Mouse (Mus musculus): ENCODE measurements at regions not wholly inside any gene's neighbourhood (a gene's known extent, or its start where the extent isn't known, plus 50 kb on each side); places are given as distances from the start of the nearest gene placed in this dataset.
"Not testable (repeated sequence)": the region's sequence is repeated elsewhere in the genome, so short reads cannot be mapped to it uniquely, and the experiment has no call there.

DNA sequence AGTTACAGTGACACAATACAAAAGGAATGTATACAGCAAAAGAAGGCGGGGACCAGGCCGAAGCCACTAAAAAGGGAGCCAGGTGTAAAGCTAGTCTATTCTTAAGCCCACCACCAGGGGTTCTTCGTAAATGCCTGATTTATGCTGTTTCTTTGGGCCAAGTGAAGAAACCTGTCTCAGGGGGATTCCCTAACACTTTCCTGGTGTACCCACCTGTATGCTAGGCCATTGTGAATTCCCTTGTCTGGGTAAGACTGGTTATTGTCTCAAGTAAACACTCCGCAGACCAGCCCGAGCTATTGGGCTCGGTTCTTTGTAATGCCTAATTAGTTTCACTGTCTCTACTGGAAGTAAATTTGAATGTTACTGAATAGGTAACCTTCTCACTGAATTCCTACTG lies 722.3 kb upstream of the Impad1 start:
- not testable (repeated sequence) for H3K4me1 ChIP-seq (replicated peaks; ENCODE audit: control insufficient read depth, insufficient read depth, low read length); ATAC-seq; H3K27me3 ChIP-seq (replicated peaks; ENCODE audit: control insufficient read depth, insufficient read depth, low read length); H3K9me3 ChIP-seq (ENCODE audit: control insufficient read depth, low read length); H3K36me3 ChIP-seq (ENCODE audit: control insufficient read depth, insufficient read depth); H3K27ac ChIP-seq (ENCODE audit: low read length); H3K4me2 ChIP-seq (ENCODE audit: low read length); H3K4me3 ChIP-seq (replicated peaks; ENCODE audit: low read length); H3K9ac ChIP-seq (replicated peaks; ENCODE audit: low read depth, low read length)
- 65% methylated on average over 6 of the region's 6 CpGs for WGBS

DNA sequence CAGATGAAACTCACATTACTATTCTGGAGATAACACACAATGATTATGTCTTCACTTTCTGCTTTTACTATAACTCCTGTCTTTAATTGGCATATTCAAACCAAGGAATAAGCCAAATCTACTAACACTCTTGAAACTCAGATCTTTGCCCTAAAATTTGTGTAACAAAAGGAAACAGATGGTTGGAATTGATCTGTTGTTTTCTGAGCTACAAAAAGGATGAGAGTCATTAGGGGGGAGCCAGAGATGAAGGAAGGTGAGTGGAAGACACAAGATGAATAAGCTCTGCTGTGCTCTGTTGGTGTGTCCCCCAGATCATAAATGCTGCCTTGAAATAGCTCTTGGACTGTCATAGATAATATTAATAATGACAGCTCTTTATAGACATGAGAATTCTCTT lies 718.6 kb upstream of the Impad1 start:
- Histone ChIP-seq H3K36me3 (ENCODE audit: control insufficient read depth, insufficient read depth) (no peaks in the 10 kb centered on the region), H3K9me3 (ENCODE audit: control insufficient read depth, low read length) (no peaks in the 10 kb centered on the region), H3K27me3 (replicated peaks; ENCODE audit: control insufficient read depth, insufficient read depth, low read length) (no peaks in the 10 kb centered on the region), H3K4me1 (replicated peaks; ENCODE audit: control insufficient read depth, insufficient read depth, low read length) (no peaks in the 10 kb centered on the region), H3K27ac (ENCODE audit: low read length) (no peak overlapping the region), H3K4me2 (ENCODE audit: low read length) (no peak overlapping the region), H3K4me3 (replicated peaks; ENCODE audit: low read length) (no peak overlapping the region), H3K9ac (replicated peaks; ENCODE audit: low read depth, low read length) (no peak overlapping the region)
- no peak for ATAC-seq

DNA sequence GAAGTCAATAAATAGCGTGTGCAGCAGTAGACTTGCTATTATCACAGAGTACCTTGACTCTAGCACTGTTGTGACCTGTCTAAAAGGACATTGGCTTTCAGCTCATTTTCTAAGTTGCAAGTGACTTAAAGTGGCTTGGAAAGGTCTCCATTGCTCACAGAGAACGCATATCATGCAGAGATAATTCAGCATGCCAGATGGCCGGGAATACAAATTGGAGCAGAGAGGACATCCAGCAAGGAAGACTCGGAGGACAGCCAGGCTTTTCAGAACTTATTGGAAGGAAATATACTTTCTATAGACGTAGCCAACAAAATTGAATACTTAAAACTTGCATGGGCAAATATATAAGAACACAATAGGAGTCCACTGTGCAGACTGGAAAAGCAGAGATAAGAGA lies 716.2 kb upstream of the Impad1 start:
- ATAC-seq = no peak
- Histone ChIP-seq H3K9me3 (ENCODE audit: control insufficient read depth, low read length) (no peaks in the 10 kb centered on the region), H3K36me3 (ENCODE audit: control insufficient read depth, insufficient read depth) (no peaks in the 10 kb centered on the region), H3K27ac (ENCODE audit: low read length) (no peak overlapping the region), H3K4me2 (ENCODE audit: low read length) (no peak overlapping the region), H3K4me3 (replicated peaks; ENCODE audit: low read length) (no peak overlapping the region), H3K9ac (replicated peaks; ENCODE audit: low read depth, low read length) (no peak overlapping the region), H3K27me3 (replicated peaks; ENCODE audit: control insufficient read depth, insufficient read depth, low read length) (no peaks in the 10 kb centered on the region), H3K4me1 (replicated peaks; ENCODE audit: control insufficient read depth, insufficient read depth, low read length) (no peaks in the 10 kb centered on the region)
- 81% methylated on average over 5 of the region's 5 CpGs for WGBS

DNA sequence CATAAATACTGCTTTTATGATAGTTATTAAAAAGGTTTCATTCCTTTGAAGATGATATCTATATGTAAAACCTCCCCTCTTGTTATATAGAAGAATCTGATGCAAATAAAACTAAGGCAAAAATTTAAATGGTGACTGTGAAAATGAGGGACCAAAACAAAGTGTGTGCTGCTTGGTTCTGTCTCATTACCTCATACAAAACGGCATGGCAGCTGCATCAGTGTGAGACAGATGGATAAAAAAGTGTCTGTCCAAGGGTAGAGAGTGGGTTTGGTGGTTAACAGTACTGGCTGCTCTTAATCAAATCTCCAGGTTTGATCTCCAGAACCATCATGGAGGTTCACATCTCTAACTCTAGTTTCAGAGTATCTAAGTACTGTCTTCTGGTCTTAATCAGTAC lies 701.9 kb upstream of the Impad1 start:
- WGBS = 73% methylated on average over 1 of the region's 1 CpGs
- H3K36me3 ChIP-seq (ENCODE audit: control insufficient read depth, insufficient read depth) = no peaks in the 10 kb centered on the region
- H3K9me3 ChIP-seq (ENCODE audit: control insufficient read depth, low read length) = no peaks in the 10 kb centered on the region
- H3K9ac ChIP-seq (replicated peaks; ENCODE audit: low read depth, low read length) = no peak overlapping the region
- H3K4me1 ChIP-seq (replicated peaks; ENCODE audit: control insufficient read depth, insufficient read depth, low read length) = no peaks in the 10 kb centered on the region
- no peak for ATAC-seq
- no peak overlapping the region for H3K27ac ChIP-seq (ENCODE audit: low read length)
- H3K4me2 ChIP-seq (ENCODE audit: low read length) = no peak overlapping the region
- H3K27me3 ChIP-seq (replicated peaks; ENCODE audit: control insufficient read depth, insufficient read depth, low read length) = no peaks in the 10 kb centered on the region
- no peak overlapping the region for H3K4me3 ChIP-seq (replicated peaks; ENCODE audit: low read length)

DNA sequence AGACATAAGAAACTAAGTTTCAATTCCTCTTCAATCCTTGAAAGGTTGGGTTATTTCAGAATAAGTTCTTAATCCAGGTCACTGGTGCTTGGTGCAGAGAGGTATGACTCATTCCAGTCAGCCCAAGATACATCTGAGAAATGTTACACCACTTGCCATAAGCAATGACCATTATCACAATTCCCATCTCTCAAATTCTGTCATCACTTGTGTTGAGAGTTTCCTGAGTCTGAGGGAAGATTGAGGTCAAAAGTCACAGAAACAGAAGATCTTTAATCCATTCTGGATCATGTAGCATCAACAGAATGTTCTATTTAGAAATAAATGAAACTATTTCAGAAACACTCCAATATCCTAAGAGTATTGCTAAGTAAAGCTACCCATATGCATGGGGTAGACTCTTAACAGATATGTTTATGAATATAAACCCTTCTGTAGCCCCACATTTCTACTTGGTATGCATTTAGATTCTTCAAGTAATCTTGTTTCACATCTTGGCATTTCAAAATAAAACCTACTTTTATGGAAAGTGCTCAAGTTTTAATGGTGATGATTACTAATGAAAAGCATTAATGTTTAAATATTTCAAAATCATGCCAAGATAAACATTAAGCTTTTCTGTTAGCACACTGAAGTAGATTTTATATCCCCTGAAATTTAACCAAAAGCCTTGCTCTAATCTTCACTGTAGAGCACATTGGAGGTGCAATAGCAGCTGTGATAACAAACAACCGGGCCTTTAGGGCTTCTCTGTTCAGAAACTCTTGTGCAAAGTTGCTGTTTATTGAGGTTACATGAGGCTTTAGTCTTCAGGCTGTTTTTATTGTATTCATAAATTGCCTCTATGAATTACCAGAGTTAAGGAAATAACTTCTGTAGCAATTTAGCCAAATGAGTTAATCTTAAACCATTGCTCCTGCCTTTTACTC lies 701.2 kb upstream of the Impad1 start:
- no peak for ATAC-seq
- WGBS = 82% methylated on average over 1 of the region's 1 CpGs
- no peaks in the 10 kb centered on the region for H3K36me3 ChIP-seq (ENCODE audit: control insufficient read depth, insufficient read depth)
- no peak overlapping the region for H3K4me2 ChIP-seq (ENCODE audit: low read length)
- no peak overlapping the region for H3K9ac ChIP-seq (replicated peaks; ENCODE audit: low read depth, low read length)
- H3K27me3 ChIP-seq (replicated peaks; ENCODE audit: control insufficient read depth, insufficient read depth, low read length) = no peaks in the 10 kb centered on the region
- H3K9me3 ChIP-seq (ENCODE audit: control insufficient read depth, low read length) = no peaks in the 10 kb centered on the region
- no peaks in the 10 kb centered on the region for H3K4me1 ChIP-seq (replicated peaks; ENCODE audit: control insufficient read depth, insufficient read depth, low read length)
- no peak overlapping the region for H3K27ac ChIP-seq (ENCODE audit: low read length)
- H3K4me3 ChIP-seq (replicated peaks; ENCODE audit: low read length) = no peak overlapping the region

DNA sequence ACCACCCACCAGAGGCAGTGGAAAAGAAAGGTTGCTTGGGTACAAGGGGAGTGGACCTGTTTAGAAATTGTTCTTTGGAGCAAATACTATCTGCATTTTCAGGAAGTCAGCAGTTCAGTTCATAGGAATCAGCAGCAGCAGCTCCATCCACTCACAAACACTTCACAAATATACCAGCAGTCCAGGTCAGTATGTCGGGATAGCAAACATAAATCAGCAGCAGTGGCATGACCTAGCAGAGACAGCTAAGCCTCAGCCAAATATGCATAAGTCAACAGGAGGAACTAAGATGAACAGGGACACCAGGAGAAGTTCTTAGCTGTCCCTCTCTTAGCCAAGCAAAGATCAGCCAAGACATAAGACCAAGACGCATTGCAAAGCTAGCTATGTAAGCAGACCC lies 693.6 kb upstream of the Impad1 start:
- H3K9ac ChIP-seq (replicated peaks; ENCODE audit: low read depth, low read length) = no peak overlapping the region
- no peak overlapping the region for H3K4me2 ChIP-seq (ENCODE audit: low read length)
- 86% methylated on average over 2 of the region's 2 CpGs for WGBS
- H3K9me3 ChIP-seq (ENCODE audit: control insufficient read depth, low read length) = no peaks in the 10 kb centered on the region
- no peaks in the 10 kb centered on the region for H3K36me3 ChIP-seq (ENCODE audit: control insufficient read depth, insufficient read depth)
- no peak overlapping the region for H3K27ac ChIP-seq (ENCODE audit: low read length)
- no peak overlapping the region for H3K4me3 ChIP-seq (replicated peaks; ENCODE audit: low read length)
- no peaks in the 10 kb centered on the region for H3K4me1 ChIP-seq (replicated peaks; ENCODE audit: control insufficient read depth, insufficient read depth, low read length)
- no peak for ATAC-seq
- no peaks in the 10 kb centered on the region for H3K27me3 ChIP-seq (replicated peaks; ENCODE audit: control insufficient read depth, insufficient read depth, low read length)

DNA sequence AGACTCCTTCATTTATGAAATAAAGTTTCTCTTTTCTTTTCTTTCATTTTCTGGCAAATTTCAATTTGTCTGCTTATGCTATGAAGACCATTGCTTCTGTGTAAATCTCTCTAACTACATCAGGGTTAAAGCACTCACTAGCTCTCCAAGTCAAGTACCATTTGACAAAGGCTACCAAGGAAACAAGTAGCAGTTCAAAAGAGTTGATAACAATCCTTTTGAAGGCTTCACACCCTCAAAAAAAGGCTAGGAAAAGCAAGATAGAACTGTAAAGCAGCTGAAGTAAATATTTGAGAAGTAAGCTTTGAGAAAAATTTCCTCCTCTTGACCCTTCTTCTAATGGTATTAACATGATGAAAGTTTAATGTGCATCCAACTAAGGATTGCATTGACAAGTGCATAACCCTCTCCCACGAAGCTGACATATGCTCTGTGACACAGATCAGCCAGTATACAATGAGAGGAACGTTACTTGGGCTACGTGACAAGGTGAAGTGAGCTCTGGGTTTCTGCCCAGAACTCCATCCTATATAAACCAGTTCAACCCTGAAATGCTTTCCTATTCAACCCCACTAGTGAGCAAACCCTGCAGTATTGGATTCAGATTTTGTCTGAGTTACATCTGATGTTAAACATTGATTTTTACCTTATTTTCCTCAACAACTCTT lies 678.9 kb upstream of the Impad1 start:
- ATAC-seq = no peak
- no peak overlapping the region for H3K4me2 ChIP-seq (ENCODE audit: low read length)
- no peak overlapping the region for H3K9ac ChIP-seq (replicated peaks; ENCODE audit: low read depth, low read length)
- H3K27me3 ChIP-seq (replicated peaks; ENCODE audit: control insufficient read depth, insufficient read depth, low read length) = no peaks in the 10 kb centered on the region
- no peak overlapping the region for H3K4me3 ChIP-seq (replicated peaks; ENCODE audit: low read length)
- H3K4me1 ChIP-seq (replicated peaks; ENCODE audit: control insufficient read depth, insufficient read depth, low read length) = no peaks in the 10 kb centered on the region
- H3K9me3 ChIP-seq (ENCODE audit: control insufficient read depth, low read length) = no peaks in the 10 kb centered on the region
- 31% methylated on average over 3 of the region's 3 CpGs for WGBS
- H3K27ac ChIP-seq (ENCODE audit: low read length) = no peak overlapping the region
- H3K36me3 ChIP-seq (ENCODE audit: control insufficient read depth, insufficient read depth) = no peaks in the 10 kb centered on the region

DNA sequence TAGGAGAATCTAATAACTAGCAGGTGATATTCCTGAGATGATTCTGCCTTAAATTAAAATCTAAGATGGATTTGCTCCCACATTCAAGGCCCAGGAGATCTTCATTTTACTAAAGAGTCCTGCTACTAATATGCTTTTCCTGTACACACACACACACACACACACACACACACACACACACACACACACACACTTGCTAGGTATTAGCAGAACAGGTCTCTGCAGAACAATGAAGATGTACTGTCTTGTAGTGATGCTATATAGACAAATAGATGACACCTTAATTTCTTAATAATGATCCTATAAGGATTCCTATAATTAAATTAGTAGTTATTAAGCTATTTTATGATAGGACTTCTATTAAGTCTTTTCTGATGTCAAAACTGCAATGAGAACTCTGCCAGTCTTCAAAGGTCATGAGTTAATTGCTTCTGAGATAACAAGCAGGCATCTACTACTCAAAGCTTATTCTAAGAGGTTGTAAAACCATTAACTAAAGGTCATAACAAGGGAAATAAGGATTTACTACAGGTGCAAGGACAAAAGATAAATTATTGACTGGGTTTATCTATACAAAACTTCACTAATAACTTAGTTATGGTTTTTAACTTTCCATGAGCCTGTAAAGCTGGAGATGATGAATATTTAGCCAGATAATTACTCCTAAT lies 666.0 kb upstream of the Impad1 start:
- H3K4me2 ChIP-seq (ENCODE audit: low read length) = no peak overlapping the region
- no peak for ATAC-seq

DNA sequence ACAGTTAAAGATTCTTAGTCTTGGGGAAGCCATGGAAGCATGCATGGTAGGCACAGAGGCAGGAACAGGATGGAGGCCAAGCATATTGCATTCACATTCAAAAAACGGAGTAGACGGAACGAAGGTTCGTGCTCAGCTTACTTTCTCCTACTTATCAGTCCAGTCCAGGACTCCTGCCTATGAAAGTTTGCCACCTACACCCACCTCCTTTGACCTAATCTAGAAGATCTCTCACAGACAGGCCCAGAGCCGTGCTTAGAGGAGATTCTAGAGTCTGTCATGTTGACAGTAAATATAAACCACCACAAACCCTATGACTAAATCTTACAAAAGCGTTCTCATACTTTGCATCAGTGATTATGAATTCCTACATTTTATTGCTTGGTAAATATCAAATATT lies 657.3 kb upstream of the Impad1 start:
- Histone ChIP-seq H3K27me3 (replicated peaks; ENCODE audit: control insufficient read depth, insufficient read depth, low read length) (no peaks in the 10 kb centered on the region), H3K36me3 (ENCODE audit: control insufficient read depth, insufficient read depth) (no peaks in the 10 kb centered on the region), H3K9ac (replicated peaks; ENCODE audit: low read depth, low read length) (no peak overlapping the region), H3K4me1 (replicated peaks; ENCODE audit: control insufficient read depth, insufficient read depth, low read length) (no peaks in the 10 kb centered on the region), H3K9me3 (ENCODE audit: control insufficient read depth, low read length) (no peaks in the 10 kb centered on the region), H3K4me2 (ENCODE audit: low read length) (no peak overlapping the region), H3K4me3 (replicated peaks; ENCODE audit: low read length) (no peak overlapping the region), H3K27ac (ENCODE audit: low read length) (no peak overlapping the region)
- ATAC-seq = no peak
- 95% methylated on average over 6 of the region's 6 CpGs for whole genome bisulfite sequencing

More for the DNA sequence above, 666.0 kb upstream of the Impad1 start:
- Histone ChIP-seq H3K9me3 (ENCODE audit: control insufficient read depth, low read length) (no peaks in the 10 kb centered on the region), H3K4me3 (replicated peaks; ENCODE audit: low read length) (no peak overlapping the region), H3K9ac (replicated peaks; ENCODE audit: low read depth, low read length) (no peak overlapping the region), H3K36me3 (ENCODE audit: control insufficient read depth, insufficient read depth) (no peaks in the 10 kb centered on the region), H3K4me1 (replicated peaks; ENCODE audit: control insufficient read depth, insufficient read depth, low read length) (no peaks in the 10 kb centered on the region), H3K27ac (ENCODE audit: low read length) (no peak overlapping the region), H3K27me3 (replicated peaks; ENCODE audit: control insufficient read depth, insufficient read depth, low read length) (no peaks in the 10 kb centered on the region)
